Mouse (Mus musculus) C2C12 (cell line): ENCODE data around the gene Dcn. TPM values are rescaled to one million over a fixed set of nuclear protein-coding genes. Genes with fewer than 3 reads are reported as not detected.

Source experiments
- H3K27me3 ChIP-seq: one replicate; pipeline ENCODE4 v1.6.1; 2011; ENCODE audit not compliant: control insufficient read depth, insufficient read depth, insufficient read length
- H3K36me3 ChIP-seq: one replicate; pipeline ENCODE4 v1.6.1; 2011; ENCODE audit not compliant: control insufficient read depth, insufficient read depth
- H3K4me3 ChIP-seq: one replicate; pipeline ENCODE4 v1.5.1; 2011; ENCODE audit warnings: mild to moderate bottlenecking, control low read depth; ENCODE audit not compliant: poor library complexity, insufficient read depth, severe bottlenecking
- H3K79me2 ChIP-seq: one replicate; pipeline ENCODE4 v1.6.1; 2011; ENCODE audit not compliant: control insufficient read depth, insufficient read depth
- H3K79me3 ChIP-seq: one replicate; pipeline ENCODE4 v1.6.1; 2011; ENCODE audit warnings: low read depth, control low read depth
- H3ac ChIP-seq: one replicate; pipeline ENCODE3; 2011; ENCODE audit warnings: low read depth; ENCODE audit not compliant: control insufficient read depth, insufficient read length
- CEBPB ChIP-seq: IDR thresholded peaks from one replicate; pipeline ENCODE4 v1.6.1; 2011; ENCODE audit warnings: low read depth, mild to moderate bottlenecking, control low read depth, moderate library complexity
- CTCF ChIP-seq: IDR thresholded peaks from one replicate; pipeline ENCODE4 v1.5.1; 2011; ENCODE audit not compliant: control insufficient read depth, insufficient read depth, insufficient read length
- FOSL1 ChIP-seq: IDR thresholded peaks from one replicate; pipeline ENCODE4 v1.8.0; 2011; ENCODE audit warnings: mild to moderate bottlenecking, low read length; ENCODE audit not compliant: poor library complexity, insufficient read depth, severe bottlenecking
- MAX ChIP-seq: IDR thresholded peaks from one replicate; pipeline ENCODE4 v1.6.1; 2011; ENCODE audit warnings: mild to moderate bottlenecking, control low read depth
- MYOD1 ChIP-seq: IDR thresholded peaks from one replicate; pipeline ENCODE4 v1.6.1; 2011; ENCODE audit warnings: low read depth; ENCODE audit not compliant: control insufficient read depth, insufficient read length
- MYOG ChIP-seq: IDR thresholded peaks from one replicate; pipeline ENCODE4 v1.6.1; 2011; ENCODE audit not compliant: control insufficient read depth, insufficient read length; ENCODE audit errors: extremely low read depth
- USF1 ChIP-seq: IDR thresholded peaks from one replicate; pipeline ENCODE4 v1.6.1; 2011; ENCODE audit warnings: low read depth, mild to moderate bottlenecking, control low read depth, moderate library complexity
- long read RNA-seq, 2 experiments: library from polyadenylated mRNA; unstranded; transcript quantifications; one replicate each; pipeline ENCODE4 v2.0.0; 2019 to 2020
- polyA plus RNA-seq: library from polyadenylated mRNA; unstranded; fragments of >200 nt; fragmentation: generic; extraction: Trizol; gene quantifications from one replicate; pipeline ENCODE4 v1.2.1, GENCODE M21; 2012; ENCODE audit warnings: missing spikeins

Gene Dcn
- 0.07 TPM for polyA plus RNA-seq
- long read RNA-seq, experiment 1, transcript Dcn-201 (8 exons, 1,758 nt) = major isoform, 29 of 30 reads
- long read RNA-seq, experiment 1, partial matches to known transcripts = 1 of 30 reads
- long read RNA-seq, experiment 1, other reads (novel, unspliced or antisense) = 0 of 30 reads
- long read RNA-seq, experiment 2 = 0 reads

DNA sequence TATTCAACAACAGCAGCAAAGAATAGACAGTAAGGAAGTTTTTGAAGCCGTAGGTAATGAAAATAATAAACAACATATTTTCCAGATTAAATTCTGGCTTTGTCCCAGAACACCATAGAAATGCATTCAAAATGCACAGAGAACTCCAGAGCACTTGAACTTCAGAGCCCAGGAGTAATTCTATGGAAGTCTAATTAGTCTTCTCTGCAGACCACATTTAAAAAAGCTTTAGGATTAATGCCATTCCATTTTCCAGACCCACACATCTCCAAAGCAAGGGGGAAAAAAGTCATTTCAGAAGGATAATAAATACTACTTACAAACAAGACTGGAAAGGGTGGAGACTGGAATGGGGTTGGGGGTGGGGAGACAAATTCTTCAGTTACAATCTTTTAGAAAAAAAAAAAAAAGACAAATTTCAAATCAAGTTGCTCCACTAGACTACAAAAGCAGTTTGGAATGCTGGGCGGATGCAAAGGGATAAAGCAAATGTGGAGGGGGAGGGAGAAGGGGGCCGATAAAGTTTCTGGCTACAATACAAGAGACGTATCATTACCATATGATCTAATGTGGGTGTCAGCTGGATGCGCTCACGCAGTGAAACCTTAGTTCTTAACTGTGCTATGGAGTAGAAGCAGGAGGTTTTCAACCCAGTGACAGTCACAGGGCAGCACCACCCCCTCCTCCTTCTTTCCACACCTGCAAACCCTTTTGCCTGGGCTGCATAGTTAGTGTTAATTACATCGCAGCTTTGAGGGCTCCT, at the start of gene Dcn:
Gene Dcn, plus strand, starts transcription at position 606 of the 763 bp plus-strand sequence.
- Histone ChIP-seq H3K36me3 (no peaks in the 10 kb centered on the region), H3K27me3 (no peaks in the 10 kb centered on the region), H3K4me3 (no peak within 1 kb of the TSS), H3ac (no peak within 1 kb of the TSS), H3K79me2 (no peaks in the 10 kb centered on the region), H3K79me3 (no peaks in the 10 kb centered on the region)
- TF ChIP-seq USF1 = no peak
- no peak for TF ChIP-seq CTCF
- no peak for TF ChIP-seq FOSL1
- no peak for TF ChIP-seq MYOD1
- no peak for TF ChIP-seq CEBPB
- no peak for TF ChIP-seq MYOG
- TF ChIP-seq MAX = no peak

- no peaks in the 10 kb centered on the region for H3K79me2 ChIP-seq
- H3K27me3 ChIP-seq = no peaks in the 10 kb centered on the region
- TF ChIP-seq FOSL1 (peak; percentile 9), CTCF (no peak)
- H3ac ChIP-seq = no peak overlapping the region
- H3K79me3 ChIP-seq = no peaks in the 10 kb centered on the region
- H3K36me3 ChIP-seq = no peaks in the 10 kb centered on the region
- no peak overlapping the region for H3K4me3 ChIP-seq
These were observed 42.7 kb upstream of the Dcn start for GRCm38 (mm10) chr10:97436662-97437061.

- H3K27me3 ChIP-seq = no peaks in the 10 kb centered on the region
- no peaks in the 10 kb centered on the region for H3K79me2 ChIP-seq
- H3K79me3 ChIP-seq = no peaks in the 10 kb centered on the region
- TF ChIP-seq CEBPB (no peak), MAX (no peak), CTCF (no peak), FOSL1 (no peak), MYOD1 (no peak), USF1 (no peak), MYOG (no peak)
- no peak overlapping the region for H3ac ChIP-seq
- H3K4me3 ChIP-seq = no peak overlapping the region
- H3K36me3 ChIP-seq = no peaks in the 10 kb centered on the region
These were observed 37.1 kb upstream of the Dcn start for GRCm38 (mm10) chr10:97442300-97442699.

GRCm38 (mm10) chr10:97446486-97446885, 32.9 kb upstream of the Dcn start:
- H3K79me2 ChIP-seq = no peaks in the 10 kb centered on the region
- H3ac ChIP-seq = no peak overlapping the region
- no peaks in the 10 kb centered on the region for H3K79me3 ChIP-seq
- no peak overlapping the region for H3K4me3 ChIP-seq
- H3K27me3 ChIP-seq = no peaks in the 10 kb centered on the region
- TF ChIP-seq MYOD1 (peak; percentile 4), CTCF (no peak), USF1 (peak; percentile 83)
- no peaks in the 10 kb centered on the region for H3K36me3 ChIP-seq

- Histone ChIP-seq H3K79me2 (no peaks in the 10 kb centered on the region), H3K79me3 (no peaks in the 10 kb centered on the region), H3ac (no peak overlapping the region), H3K4me3 (no peak overlapping the region), H3K27me3 (no peaks in the 10 kb centered on the region), H3K36me3 (no peaks in the 10 kb centered on the region)
- TF ChIP-seq FOSL1 (no peak), USF1 (no peak), CEBPB (no peak), MAX (no peak), MYOG (no peak), MYOD1 (no peak), CTCF (no peak)
These were observed 26.5 kb upstream of the Dcn start for GRCm38 (mm10) chr10:97452886-97453285.

- Histone ChIP-seq H3K79me2 (no peaks in the 10 kb centered on the region), H3K27me3 (no peaks in the 10 kb centered on the region), H3K79me3 (no peaks in the 10 kb centered on the region), H3K4me3 (no peak overlapping the region), H3ac (no peak overlapping the region), H3K36me3 (no peaks in the 10 kb centered on the region)
- TF ChIP-seq CEBPB (no peak), MYOG (no peak), FOSL1 (no peak), MYOD1 (no peak), USF1 (no peak), MAX (no peak)
These were observed 25.9 kb upstream of the Dcn start for GRCm38 (mm10) chr10:97453529-97453928.
